Mouse (Mus musculus) spleen, adult 2 months (tissue): ENCODE measurements around the gene Itgbl1. TPM values are rescaled to one million over a fixed set of nuclear protein-coding genes. Genes with fewer than 3 reads are reported as not detected.

ENCODE experiments used
- DNase-seq, 2 experiments: peaks; one replicate each; pipeline versions ENCODE4 v3.0.0 to v3.0.0-alpha.2; 2012 to 2021; ENCODE audit warnings: low spot score in 2 of 2, low read depth in 1 of 2
- H3K27ac ChIP-seq: fragments of 200-500 bp; 2 replicates; pipeline ENCODE4 v1.5.1; 2012; ENCODE audit warnings: low read length, inconsistent platforms; ENCODE audit not compliant: insufficient read depth
- H3K27me3 ChIP-seq: fragments of 200-500 bp; 2 replicates; pipeline ENCODE4 v1.6.1; 2012; ENCODE audit warnings: mild to moderate bottlenecking, moderate library complexity, low read length, inconsistent platforms; ENCODE audit not compliant: control insufficient read depth, insufficient read depth
- H3K36me3 ChIP-seq: fragments of 200-500 bp; 2 replicates; pipeline ENCODE4 v1.6.1; 2012; ENCODE audit warnings: mild to moderate bottlenecking, low read length, inconsistent platforms; ENCODE audit not compliant: control insufficient read depth, insufficient read depth
- H3K4me1 ChIP-seq: fragments of 200-500 bp; 2 replicates; pipeline ENCODE4 v1.6.1; 2011; ENCODE audit warnings: inconsistent platforms; ENCODE audit not compliant: control insufficient read depth, insufficient read depth, insufficient read length
- H3K4me3 ChIP-seq: fragments of 200-500 bp; 2 replicates; pipeline ENCODE4 v1.5.1; 2011; ENCODE audit warnings: mild to moderate bottlenecking, inconsistent platforms; ENCODE audit not compliant: insufficient read depth, insufficient read length; ENCODE audit errors: extremely low read depth
- CTCF ChIP-seq: fragments of 200-500 bp; IDR thresholded peaks from 2 replicates; pipeline ENCODE4 v1.5.1; 2011; ENCODE audit warnings: mild to moderate bottlenecking, inconsistent platforms; ENCODE audit not compliant: insufficient read depth, insufficient read length, insufficient replicate concordance; ENCODE audit errors: extremely low read depth
- POLR2A ChIP-seq: fragments of 200-500 bp; IDR thresholded peaks from 2 replicates; pipeline ENCODE4 v1.6.1; 2011; ENCODE audit warnings: low read depth, low read length, inconsistent platforms
- WGBS: fragments of 180-500 bp; shearing (Covaris S2); methylation state at CpG from one replicate; pipeline ENCODE4 v1.1.7; 2018; 5-methylcytosine and 5-hydroxymethylcytosine counted together
- polyA plus RNA-seq: library from polyadenylated mRNA; depleted of rRNA; stranded (reverse); fragments of >200 nt; gene quantifications from 2 replicates; pipeline ENCODE4 v1.2.3, GENCODE M21; 2012; rRNA removed

The Itgbl1 gene
- polyA plus RNA-seq = 0.50 and 0.76 TPM in 2 replicates

DNA sequence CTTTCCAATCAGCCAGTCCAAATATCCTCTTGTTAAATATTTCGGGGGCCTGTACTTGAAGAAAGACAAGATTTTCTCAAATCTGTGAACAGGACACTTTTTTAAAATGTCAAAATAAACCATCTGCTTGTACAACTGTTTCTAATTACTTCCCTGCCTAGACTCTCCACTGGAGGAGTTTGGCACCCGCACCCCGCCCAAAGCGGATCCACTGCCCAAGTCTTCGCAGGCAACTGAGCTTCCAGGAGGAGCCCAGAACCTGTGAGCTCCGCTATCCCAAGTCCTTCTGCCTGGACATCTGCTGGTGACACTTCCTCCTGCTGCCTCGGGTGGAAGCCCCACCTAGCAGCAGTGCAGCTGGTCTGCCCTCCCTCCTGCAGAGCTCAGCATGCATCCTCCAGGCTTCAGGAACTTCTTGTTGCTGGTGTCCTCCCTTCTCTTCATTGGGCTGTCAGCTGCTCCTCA is at the start of gene Itgbl1:
TSS of gene Itgbl1 (plus strand) at position 51 of the 465 bp plus-strand sequence.
- no peak for TF ChIP-seq POLR2A
- no peak for TF ChIP-seq CTCF
- DNase-seq = no peak
- 57% methylated on average over 7 of the region's 7 CpGs for WGBS

DNA sequence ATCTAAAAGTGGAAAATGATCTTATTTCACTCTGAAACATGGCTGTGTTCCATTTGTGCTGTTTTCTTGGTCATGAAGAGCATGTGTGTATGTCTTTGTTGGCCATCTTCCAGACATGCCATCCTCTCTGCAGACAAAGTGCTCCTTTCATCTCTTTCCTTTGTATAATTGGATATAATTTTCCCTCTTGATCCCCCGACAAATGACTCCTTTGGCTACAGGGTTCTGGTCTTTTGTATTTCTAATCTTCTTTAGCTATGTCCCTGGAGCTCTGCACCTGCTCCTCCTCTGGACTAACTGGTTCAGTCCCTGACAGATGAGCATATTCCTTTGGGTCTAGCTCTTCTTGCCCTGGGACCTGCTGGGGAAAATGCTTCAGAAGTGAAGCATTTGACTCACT is 36.8 kb upstream of the Itgbl1 start:
- Histone ChIP-seq H3K36me3 (no peaks in the 10 kb centered on the region), H3K27ac (no peak overlapping the region), H3K4me3 (no peak overlapping the region), H3K4me1 (no peaks in the 10 kb centered on the region), H3K27me3 (no peaks in the 10 kb centered on the region)
- DNase-seq = no peak
- TF ChIP-seq CTCF (no peak), POLR2A (no peak)
- WGBS = 77% methylated on average over 1 of the region's 1 CpGs

More for the DNA sequence above, at the start of gene Itgbl1:
- no peaks in the 10 kb centered on the region for H3K27me3 ChIP-seq
- H3K36me3 ChIP-seq = no peaks in the 10 kb centered on the region
- no peaks in the 10 kb centered on the region for H3K4me1 ChIP-seq
- H3K4me3 ChIP-seq = no peak within 1 kb of the TSS
- no peak within 1 kb of the TSS for H3K27ac ChIP-seq

DNA sequence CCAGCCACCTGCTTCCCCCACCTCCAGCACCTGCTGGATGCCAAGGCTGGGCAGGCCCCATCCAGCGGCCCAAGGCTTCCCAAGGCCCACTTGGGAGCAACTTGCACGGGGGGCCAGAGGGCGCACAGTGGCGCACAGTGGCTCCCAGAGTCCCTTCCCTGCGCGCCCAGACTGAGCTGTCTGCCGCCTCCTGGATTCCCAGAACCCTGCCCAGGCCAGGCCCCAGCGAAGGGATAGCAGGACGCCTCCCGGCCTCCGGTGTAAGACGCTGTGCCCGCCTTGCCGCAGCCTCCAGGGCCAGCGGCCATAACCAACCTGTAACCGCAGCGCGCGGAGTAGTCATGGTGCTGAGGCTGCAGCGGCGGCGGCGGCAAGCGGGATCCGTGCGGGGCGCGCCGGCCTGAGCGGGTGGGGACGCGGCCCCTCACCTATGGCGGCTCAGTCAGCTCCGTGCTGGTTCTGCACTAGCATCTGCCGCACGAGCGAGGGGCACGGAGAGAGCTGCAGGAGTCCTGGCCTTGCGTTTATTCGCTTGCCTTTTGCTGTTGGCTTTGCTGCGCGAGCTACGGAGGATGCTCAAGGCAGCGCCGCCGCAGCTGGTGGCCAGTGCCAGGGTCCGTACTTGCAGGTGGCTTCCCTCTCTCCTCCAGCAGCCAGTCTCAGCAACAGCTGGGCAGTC is 33.1 kb upstream of the Itgbl1 start, which contains the start of gene Nalcn:
TSS of gene Nalcn (minus strand) at position 644 of the 679 bp plus-strand sequence.
- WGBS = 11% methylated on average over 47 of the region's 47 CpGs
- TF ChIP-seq POLR2A = no peak
- no peak for TF ChIP-seq CTCF

DNA sequence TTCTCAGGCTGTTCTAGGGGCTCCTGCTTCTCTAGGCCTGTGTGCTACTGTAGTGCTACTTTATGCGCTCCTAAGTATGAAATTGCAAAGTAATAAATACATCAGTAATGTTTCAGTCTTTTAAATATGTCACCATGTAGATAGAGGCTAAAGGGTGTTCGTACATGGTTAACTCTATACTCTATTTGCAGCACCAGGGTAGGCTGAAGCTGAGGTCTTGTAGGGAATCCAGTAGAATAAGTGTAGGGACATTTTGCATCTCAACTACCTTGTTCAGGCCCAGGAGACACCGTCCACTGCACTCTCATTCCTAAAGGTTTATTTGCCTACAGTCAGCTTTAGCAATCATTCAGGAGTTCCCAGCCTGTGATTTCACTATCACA is 32.6 kb upstream of the Itgbl1 start:
- no peak overlapping the region for H3K27ac ChIP-seq
- H3K36me3 ChIP-seq = no peaks in the 10 kb centered on the region
- no peak for TF ChIP-seq CTCF
- TF ChIP-seq POLR2A = no peak
- no peak for DNase-seq
- no peak overlapping the region for H3K4me3 ChIP-seq
- no peaks in the 10 kb centered on the region for H3K4me1 ChIP-seq
- H3K27me3 ChIP-seq = no peaks in the 10 kb centered on the region
- WGBS = 66% methylated on average over 3 of the region's 3 CpGs

More for the DNA sequence above, 33.1 kb upstream of the Itgbl1 start, which contains the start of gene Nalcn:
- Histone ChIP-seq H3K27me3 (no peaks in the 10 kb centered on the region), H3K4me1 (no peaks in the 10 kb centered on the region), H3K36me3 (no peaks in the 10 kb centered on the region), H3K4me3 (no peak within 1 kb of the TSS), H3K27ac (no peak within 1 kb of the TSS)
- no peak for DNase-seq

- Histone ChIP-seq H3K36me3 (no peaks in the 10 kb centered on the region), H3K27me3 (no peaks in the 10 kb centered on the region), H3K4me1 (no peaks in the 10 kb centered on the region), H3K4me3 (no peak overlapping the region), H3K27ac (no peak overlapping the region)
- no peak for DNase-seq
- WGBS = 25% methylated on average over 20 of the region's 20 CpGs
- TF ChIP-seq POLR2A = no peak
- TF ChIP-seq CTCF = no peak
Measured at GRCm38 (mm10) chr14:123661091-123661491, 1.3 kb downstream of the Itgbl1 start.

DNA sequence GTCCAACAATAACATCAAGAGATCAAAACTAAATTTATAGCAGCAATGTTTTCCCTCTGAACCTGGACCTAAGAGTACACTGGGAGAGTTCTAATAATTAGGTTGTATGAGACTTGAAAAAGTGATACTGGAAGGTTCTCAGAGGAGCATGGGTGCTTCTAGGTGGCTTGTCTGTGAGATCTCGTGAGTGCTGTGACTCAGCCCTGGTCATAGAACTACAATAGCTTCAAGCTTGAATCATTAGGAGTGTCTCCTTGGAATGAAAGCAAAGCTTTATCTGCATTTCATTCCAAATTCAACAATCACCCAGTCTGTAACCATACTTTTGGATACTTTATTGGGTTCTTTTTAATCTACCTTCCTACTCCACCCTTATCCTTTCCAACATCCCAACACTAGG is 2.6 kb downstream of the Itgbl1 start:
- Histone ChIP-seq H3K27me3 (no peaks in the 10 kb centered on the region), H3K4me3 (no peak overlapping the region), H3K27ac (no peak overlapping the region), H3K4me1 (no peaks in the 10 kb centered on the region), H3K36me3 (no peaks in the 10 kb centered on the region)
- TF ChIP-seq POLR2A = no peak
- no peak for TF ChIP-seq CTCF
- no peak for DNase-seq
- WGBS = 45% methylated on average over 1 of the region's 1 CpGs

- DNase-seq = no peak
- Histone ChIP-seq H3K4me3 (no peak overlapping the region), H3K4me1 (no peaks in the 10 kb centered on the region), H3K27ac (no peak overlapping the region), H3K36me3 (no peaks in the 10 kb centered on the region), H3K27me3 (no peaks in the 10 kb centered on the region)
- TF ChIP-seq POLR2A = no peak
Measured at GRCm38 (mm10) chr14:123663206-123663605, 3.4 kb downstream of the Itgbl1 start.
